Mouse (Mus musculus): Measurements from ENCODE around the gene Eif3k.

GRCm38 (mm10) chr7:28932421-28933041 is 49.1 kb downstream of the Eif3k start:
- TF ChIP-seq CTCF (IDR thresholded peaks at IDR 0.05; ENCODE audit: control insufficient read depth, insufficient read depth, insufficient read length): no peak
- no peak for TF ChIP-seq USF1 (IDR thresholded peaks at IDR 0.05; ENCODE audit: low read depth)
- TF ChIP-seq MAX (IDR thresholded peaks at IDR 0.05): no peak
- no peak for TF ChIP-seq MYOG (IDR thresholded peaks at IDR 0.05; ENCODE audit: control insufficient read depth, extremely low read depth, insufficient read length)
- TF ChIP-seq CEBPB (IDR thresholded peaks at IDR 0.05; ENCODE audit: low read depth): no peak

Measured in C2C12 (cell line).